Mouse (Mus musculus) splenic B cell, adult 2 months (primary cell): Measurements from ENCODE around the gene Lce1k.
"Not testable (repeated sequence)": the region's sequence is repeated elsewhere in the genome, so short reads cannot be mapped to it uniquely, and the experiment has no call there.

Experiments used
- DNase-seq: peaks from one replicate; pipeline ENCODE4 v3.0.0-alpha.2; 2011; ENCODE audit warnings: low read depth, low spot score
- H3K27me3 ChIP-seq: 2 replicates; pipeline ENCODE4 v1.6.1; 2012; ENCODE audit warnings: mild to moderate bottlenecking, low read length, moderate library complexity, mixed read lengths; ENCODE audit not compliant: control insufficient read depth, poor library complexity, insufficient read depth, severe bottlenecking
- H3K36me3 ChIP-seq: 2 replicates; pipeline ENCODE4 v1.6.1; 2012; ENCODE audit warnings: mild to moderate bottlenecking, low read length, moderate library complexity, mixed read lengths; ENCODE audit not compliant: control insufficient read depth, poor library complexity, insufficient read depth, severe bottlenecking

Gene Lce1k

DNA sequence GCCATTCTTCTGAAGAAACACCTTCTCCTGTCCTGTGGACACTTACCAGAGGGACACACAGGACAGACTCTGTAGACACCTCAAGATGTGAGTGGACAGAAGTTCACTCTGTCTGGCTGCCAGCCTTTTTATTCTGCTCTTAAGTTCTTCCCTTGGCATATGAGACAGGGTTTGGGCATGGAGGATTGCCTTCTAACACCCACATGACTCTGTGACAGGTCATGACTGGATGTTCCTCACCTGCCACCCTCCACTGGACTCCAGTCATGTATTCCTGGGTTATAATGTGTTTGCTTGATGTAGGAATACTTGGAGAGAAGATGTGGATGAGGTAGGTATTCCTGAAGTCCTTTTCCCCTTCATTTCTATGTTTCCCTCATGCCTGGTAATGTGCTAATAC, at the start of gene Lce1k:
Lce1k (minus strand) TSS at position 101 of the 400 bp plus-strand sequence.
- no peak for DNase-seq
- H3K27me3 ChIP-seq = no peaks in the 10 kb centered on the region
- no peaks in the 10 kb centered on the region for H3K36me3 ChIP-seq

DNA sequence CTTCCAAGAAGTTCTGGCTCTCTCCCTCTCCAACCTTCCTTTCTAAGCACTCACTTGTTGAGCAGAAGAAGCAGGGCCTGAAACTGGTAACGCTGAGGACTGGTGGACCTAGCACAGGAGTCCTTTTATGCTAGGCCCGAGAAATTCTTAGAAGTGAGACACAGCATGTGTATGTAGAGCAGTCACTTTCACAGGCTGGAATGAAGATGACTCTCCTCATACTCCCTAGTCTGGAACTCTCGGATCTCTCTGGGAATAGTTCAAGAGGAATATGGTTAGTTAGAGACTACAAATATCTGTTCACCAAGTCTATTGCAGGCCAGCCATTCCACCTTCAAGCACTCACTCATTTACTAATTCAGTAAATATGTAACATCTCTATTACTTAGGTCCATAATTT, 43.5 kb upstream of the Lce1k start, which contains the start of gene Lce1l:
Lce1l (minus strand) TSS at position 101 of the 400 bp plus-strand sequence.
- H3K36me3 ChIP-seq = no peaks in the 10 kb centered on the region

DNA sequence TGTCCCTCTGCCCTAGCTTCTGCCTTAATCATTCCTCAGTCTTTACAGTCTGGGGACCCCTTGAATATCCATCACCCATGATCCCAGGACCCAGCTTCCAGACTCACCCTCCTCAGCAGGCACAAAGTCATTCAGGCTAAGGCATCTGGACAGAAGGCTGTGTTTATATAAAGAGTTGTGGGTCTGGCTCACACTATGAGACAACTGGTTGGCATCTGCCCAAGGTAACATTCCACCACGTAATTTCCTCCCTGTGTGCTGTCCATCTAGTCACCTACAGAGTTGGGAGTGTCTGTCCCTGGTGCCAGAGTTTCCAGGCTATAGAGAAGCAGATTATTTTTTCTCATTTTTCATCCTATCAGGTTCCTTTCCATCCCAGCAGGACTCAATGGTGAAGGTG, 19.4 kb upstream of the Lce1k start, which contains the start of gene Kprp:
Kprp (minus strand) TSS at position 140 of the 400 bp plus-strand sequence.
- Histone ChIP-seq H3K36me3 (no peaks in the 10 kb centered on the region), H3K27me3 (no peaks in the 10 kb centered on the region)
- DNase-seq = no peak

More for the DNA sequence above, 43.5 kb upstream of the Lce1k start, which contains the start of gene Lce1l:
- H3K27me3 ChIP-seq = no peaks in the 10 kb centered on the region
- DNase-seq = no peak

DNA sequence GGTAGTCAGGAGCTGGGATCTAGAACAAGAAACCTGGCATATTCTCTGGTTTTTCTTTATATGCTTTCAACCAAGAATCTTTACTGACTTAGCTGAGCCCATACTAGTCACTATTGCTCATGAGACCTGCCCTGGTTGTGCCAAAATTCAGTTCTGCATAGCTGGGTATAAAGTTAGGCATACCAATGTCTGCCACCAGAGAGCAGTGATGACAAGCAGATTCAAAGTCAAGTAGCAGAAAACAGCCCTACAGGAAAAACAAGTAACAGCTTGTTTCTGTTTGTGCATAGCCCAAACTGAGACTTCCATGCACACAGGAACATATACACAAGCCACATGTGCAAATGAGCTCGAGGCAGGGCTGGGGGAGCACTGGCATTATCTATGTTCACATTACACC, 18.1 kb upstream of the Lce1k start:
- Histone ChIP-seq H3K36me3 (no peaks in the 10 kb centered on the region), H3K27me3 (no peaks in the 10 kb centered on the region)
- DNase-seq = no peak

DNA sequence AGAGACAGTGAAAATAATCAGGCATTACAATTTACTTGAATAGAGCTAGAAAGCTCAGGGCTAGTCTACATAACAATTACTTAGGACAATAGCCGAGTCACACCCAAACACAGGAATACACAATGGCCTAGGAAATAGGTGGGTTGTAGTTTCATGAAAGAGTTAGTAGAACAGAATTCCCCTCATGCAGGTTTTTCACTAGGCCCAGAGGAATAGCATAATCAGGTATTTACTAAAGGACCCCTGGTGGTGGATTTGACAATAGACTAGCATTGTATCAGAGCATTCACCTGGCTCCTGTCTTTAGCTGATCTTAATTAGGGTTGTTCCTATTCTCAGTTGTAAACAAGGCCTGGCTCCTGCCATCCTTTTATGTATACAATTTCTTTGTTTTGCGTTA, 8.3 kb upstream of the Lce1k start:
- not testable (repeated sequence) for H3K36me3 ChIP-seq, DNase-seq, H3K27me3 ChIP-seq

DNA sequence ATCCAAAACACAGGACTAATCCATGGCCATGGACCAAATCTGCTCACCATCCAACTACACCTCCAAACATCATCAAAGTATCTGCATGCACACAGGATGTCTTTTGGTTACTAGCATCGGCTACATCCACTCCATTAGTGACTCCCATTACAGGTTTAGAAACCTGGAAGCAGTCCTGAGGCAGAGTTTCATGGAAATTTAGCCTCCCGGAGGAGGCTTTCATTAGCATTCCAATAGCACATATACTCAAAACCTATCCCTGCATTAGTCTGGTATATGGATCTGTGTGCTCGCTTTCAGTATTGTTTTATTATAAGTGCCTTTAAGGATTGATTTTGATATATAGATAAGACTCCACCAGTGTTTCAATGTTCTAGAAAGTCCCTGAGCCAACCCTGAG, 7.9 kb upstream of the Lce1k start:
- H3K36me3 ChIP-seq = no peaks in the 10 kb centered on the region
- no peaks in the 10 kb centered on the region for H3K27me3 ChIP-seq
- DNase-seq = no peak

DNA sequence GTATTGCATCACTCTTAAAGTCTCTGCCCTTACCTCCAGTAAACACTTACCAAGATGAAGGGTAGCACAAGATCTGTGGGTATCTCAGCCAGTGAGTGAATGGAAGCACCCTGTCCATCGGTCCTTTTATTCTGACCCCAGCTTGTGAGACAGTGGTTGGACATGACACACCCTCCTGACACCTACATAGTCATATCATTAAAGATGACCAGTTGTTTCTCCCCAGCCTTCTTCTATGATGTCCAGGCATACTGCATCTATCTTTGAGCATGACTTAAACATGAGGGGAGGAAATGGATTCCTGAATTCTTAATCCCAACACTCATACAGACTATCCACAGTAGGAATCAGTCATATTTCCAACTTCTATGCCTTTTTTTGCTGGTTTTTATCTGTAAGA, 17.3 kb downstream of the Lce1k start, which contains the start of gene Lce1j:
Lce1j (minus strand) TSS at position 101 of the 400 bp plus-strand sequence.
- H3K36me3 ChIP-seq = no peaks in the 10 kb centered on the region

DNA sequence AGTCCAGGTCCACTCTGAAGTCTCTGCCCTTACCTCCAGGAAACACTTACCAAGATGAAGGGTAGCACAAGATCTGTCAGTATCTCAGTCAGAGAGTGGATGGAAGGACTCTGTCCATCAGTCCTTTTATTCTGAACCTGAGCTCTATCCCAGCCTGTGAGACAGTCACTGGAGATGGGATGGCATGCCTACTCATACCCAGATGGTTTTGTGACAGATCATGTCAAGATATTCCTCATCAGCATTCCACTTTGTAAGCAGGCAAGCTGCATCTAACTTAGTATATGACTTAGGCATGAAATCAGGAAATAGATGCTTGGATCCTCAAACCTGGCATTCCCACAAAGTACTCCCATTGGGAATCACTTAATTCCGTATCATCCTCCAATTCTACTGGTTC, 28.9 kb downstream of the Lce1k start, which contains the start of gene Lce1i:
Lce1i (minus strand) TSS at position 101 of the 400 bp plus-strand sequence.
- H3K27me3 ChIP-seq = no peaks in the 10 kb centered on the region
- no peaks in the 10 kb centered on the region for H3K36me3 ChIP-seq
- no peak for DNase-seq

More for the DNA sequence above, 17.3 kb downstream of the Lce1k start, which contains the start of gene Lce1j:
- H3K27me3 ChIP-seq = no peaks in the 10 kb centered on the region
- DNase-seq = no peak

DNA sequence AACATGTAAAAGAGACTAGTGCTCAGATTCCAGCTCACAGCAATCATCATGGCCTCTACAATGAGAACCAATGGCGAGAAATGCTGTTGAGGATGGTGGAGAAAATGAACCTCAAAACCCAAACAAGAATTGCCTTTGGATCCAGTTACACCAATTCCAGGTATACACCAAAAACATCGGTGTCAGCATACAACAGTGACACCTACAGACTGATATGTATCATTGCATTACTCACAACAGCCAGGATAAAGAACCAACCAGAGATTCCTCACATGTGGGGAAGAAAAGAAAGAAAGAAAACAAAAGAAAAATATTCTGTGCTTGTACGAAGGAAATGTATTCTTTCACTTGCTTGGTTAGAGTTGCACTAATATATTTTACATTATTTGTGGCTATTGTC, 36.1 kb downstream of the Lce1k start:
- Histone ChIP-seq H3K27me3 (no peaks in the 10 kb centered on the region), H3K36me3 (no peaks in the 10 kb centered on the region)
- DNase-seq = no peak

DNA sequence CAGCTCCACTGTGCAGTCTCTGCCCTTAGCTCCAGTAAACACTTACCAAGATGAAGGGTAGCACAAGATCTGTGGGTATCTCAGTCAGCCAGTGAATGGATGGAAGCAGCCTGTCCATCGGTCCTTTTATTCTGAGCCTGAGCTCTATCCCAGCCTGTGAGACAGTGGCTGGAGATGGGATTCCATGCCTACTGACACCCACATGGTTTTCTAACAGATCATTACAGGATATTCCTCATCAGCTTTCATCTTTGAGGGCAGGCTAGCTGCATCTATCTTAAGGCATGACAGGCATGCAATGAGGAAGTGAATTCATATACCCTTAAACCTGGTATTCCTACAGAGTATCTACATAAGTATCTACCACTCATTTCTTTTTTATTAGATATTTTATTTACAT, 42.7 kb downstream of the Lce1k start, which contains the start of gene Lce1h:
Lce1h (minus strand) TSS at position 101 of the 400 bp plus-strand sequence.
- Histone ChIP-seq H3K27me3 (no peaks in the 10 kb centered on the region), H3K36me3 (no peaks in the 10 kb centered on the region)
- no peak for DNase-seq
